Mouse (Mus musculus) heart, postnatal 0 days (tissue): ENCODE data around the gene Rmnd1. TPM values are rescaled to one million over a fixed set of nuclear protein-coding genes. Genes with fewer than 3 reads are reported as not detected.

Source experiments
- ATAC-seq: fragments of 200-750 bp; cut with Nextera tagmentation; 2 replicates; pipeline ENCODE4 v1.8.0; 2017; ENCODE audit warnings: low read depth, moderate number of reproducible peaks, moderate library complexity; ENCODE audit not compliant: insufficient read depth
- DNase-seq: peaks from one replicate; pipeline ENCODE4 v3.0.0-alpha.2; 2016; ENCODE audit warnings: low spot score
- H3K27ac ChIP-seq: fragments of 300-500 bp; sonication (generic); 2 replicates; pipeline ENCODE4 v1.5.1; 2014; ENCODE audit warnings: low read depth, mild to moderate bottlenecking
- H3K27me3 ChIP-seq: fragments of 300-500 bp; sonication (generic); 2 replicates; pipeline ENCODE4 v1.6.1; 2014; ENCODE audit warnings: low read length, mixed read lengths; ENCODE audit not compliant: control insufficient read depth, insufficient read depth
- H3K36me3 ChIP-seq: fragments of 300-500 bp; sonication (generic); replicated peaks from 2 replicates; pipeline ENCODE4 v1.6.1; 2014; ENCODE audit warnings: low read length, mixed read lengths; ENCODE audit not compliant: control insufficient read depth, insufficient read depth
- H3K4me1 ChIP-seq: fragments of 300-500 bp; sonication (generic); 2 replicates; pipeline ENCODE4 v1.6.1; 2014; ENCODE audit warnings: antibody characterized with exemption; ENCODE audit not compliant: control insufficient read depth, insufficient read depth
- H3K4me2 ChIP-seq: fragments of 300-500 bp; sonication (generic); 2 replicates; pipeline ENCODE4 v1.6.1; 2014; ENCODE audit warnings: low read depth, mild to moderate bottlenecking, low read length, moderate library complexity
- H3K4me3 ChIP-seq: fragments of 300-500 bp; sonication (generic); 2 replicates; pipeline ENCODE4 v1.5.1; 2014; ENCODE audit warnings: low read depth, low read length
- H3K9ac ChIP-seq: fragments of 300-500 bp; sonication (generic); replicated peaks from 2 replicates; pipeline ENCODE4 v1.6.1; 2014; ENCODE audit warnings: low read depth, low read length, mixed read lengths
- H3K9me3 ChIP-seq: fragments of 300-500 bp; sonication (generic); replicated peaks from 2 replicates; pipeline ENCODE4 v1.6.1; 2016; ENCODE audit warnings: low read length; ENCODE audit not compliant: control insufficient read depth
- CTCF ChIP-seq: IDR thresholded peaks from 2 replicates; pipeline ENCODE4 v1.5.1; 2016; ENCODE audit warnings: antibody characterized with exemption, control low read depth, low read depth
- EP300 ChIP-seq: IDR thresholded peaks from 2 replicates; pipeline ENCODE4 v1.6.1; 2016; ENCODE audit warnings: antibody characterized with exemption, low read depth
- WGBS: fragments of 180-500 bp; shearing (Covaris S2); extraction: QIAGEN DNeasy Blood & Tissue Kit; methylation state at CpG from one replicate; pipeline ENCODE4 v1.1.7; 2014; 5-methylcytosine and 5-hydroxymethylcytosine counted together
- polyA plus RNA-seq: library from polyadenylated mRNA; unstranded; fragments of >200 nt; fragmentation: Nextera tagmentation; extraction: Ambion mirVana; gene quantifications from 2 replicates; pipeline ENCODE4 v1.2.1, GENCODE M21; 2015
- total RNA-seq: library from RNA; depleted of rRNA; stranded (reverse); fragments of >200 nt; gene quantifications from 2 replicates; pipeline ENCODE4 v1.2.3, GENCODE M21; 2014; ENCODE audit warnings: low replicate concordance

The Rmnd1 gene
- total and polyA plus RNA-seq, 2 experiments from 2014 or later, result 76.1 to 172 TPM

GRCm38 (mm10) chr10:4432996-4433755, 988 bp upstream of the Rmnd1 start:
- Histone ChIP-seq H3K27ac (peak overlapping the region; percentile 89), H3K36me3 (peaks cover 13% of the 10 kb centered on the region; the same call in 1 of the 2 replicates), H3K4me1 (peaks cover 21% of the 10 kb centered on the region), H3K4me3 (peak overlapping the region; percentile 78), H3K9me3 (no peaks in the 10 kb centered on the region), H3K4me2 (peak overlapping the region; percentile 70), H3K9ac (peak overlapping the region; percentile 65), H3K27me3 (no peaks in the 10 kb centered on the region)
- TF ChIP-seq CTCF, result no peak
- no peak for TF ChIP-seq EP300
- ATAC-seq, result no peak
- WGBS, result 10% methylated on average over 19 of the region's 19 CpGs
- peak; percentile 30 for DNase-seq

GRCm38 (mm10) chr10:4431746-4432122, 454 bp downstream of the Rmnd1 start:
- no peaks in the 10 kb centered on the region for H3K27me3 ChIP-seq
- H3K4me2 ChIP-seq, result peak overlapping the region; percentile 83
- TF ChIP-seq CTCF (no peak), EP300 (no peak)
- peak overlapping the region; percentile 78 for H3K4me3 ChIP-seq
- peak overlapping the region; percentile 73 for H3K9ac ChIP-seq
- no peaks in the 10 kb centered on the region for H3K9me3 ChIP-seq
- WGBS, result 8% methylated on average over 5 of the region's 5 CpGs
- DNase-seq (no peak), ATAC-seq (no peak)
- H3K4me1 ChIP-seq, result peaks cover 21% of the 10 kb centered on the region
- peaks cover 16% of the 10 kb centered on the region for H3K36me3 ChIP-seq
- peak overlapping the region; percentile 73 for H3K27ac ChIP-seq

- no peak for TF ChIP-seq EP300
- 66% methylated on average over 3 of the region's 3 CpGs for WGBS
- DNase-seq, result peak; percentile 47
Measured at GRCm38 (mm10) chr10:4430826-4431225, 1.4 kb downstream of the Rmnd1 start.

GRCm38 (mm10) chr10:4430399-4430798, 1.8 kb downstream of the Rmnd1 start:
- peaks cover 21% of the 10 kb centered on the region for H3K4me1 ChIP-seq
- no peak overlapping the region; the same call in 1 of the 2 replicates for H3K4me3 ChIP-seq
- no peaks in the 10 kb centered on the region for H3K27me3 ChIP-seq
- H3K36me3 ChIP-seq, result peaks cover 30% of the 10 kb centered on the region
- peak overlapping the region; percentile 73; the same call in 1 of the 2 replicates for H3K27ac ChIP-seq
- ATAC-seq, result no peak
- no peak for DNase-seq
- H3K9me3 ChIP-seq, result no peaks in the 10 kb centered on the region
- WGBS, result 84% methylated on average over 8 of the region's 8 CpGs
- H3K4me2 ChIP-seq, result peak overlapping the region; percentile 83
- TF ChIP-seq EP300, result no peak
- no peak for TF ChIP-seq CTCF
- H3K9ac ChIP-seq, result no peak overlapping the region

More at GRCm38 (mm10) chr10:4430826-4431225, 1.4 kb downstream of the Rmnd1 start:
- peak overlapping the region; percentile 73; the same call in 1 of the 2 replicates for H3K9ac ChIP-seq
- peaks cover 25% of the 10 kb centered on the region for H3K36me3 ChIP-seq
- H3K27ac ChIP-seq, result peak overlapping the region; percentile 73
- no peaks in the 10 kb centered on the region for H3K27me3 ChIP-seq
- peak overlapping the region; percentile 78 for H3K4me3 ChIP-seq
- H3K4me1 ChIP-seq, result peaks cover 21% of the 10 kb centered on the region
- peak overlapping the region; percentile 83 for H3K4me2 ChIP-seq
- no peaks in the 10 kb centered on the region for H3K9me3 ChIP-seq
- no peak for ATAC-seq

GRCm38 (mm10) chr10:4425245-4425644, 6.9 kb downstream of the Rmnd1 start:
- Histone ChIP-seq H3K4me1 (peaks cover 6% of the 10 kb centered on the region), H3K9me3 (no peaks in the 10 kb centered on the region), H3K27ac (no peak overlapping the region), H3K4me3 (no peak overlapping the region), H3K9ac (no peak overlapping the region), H3K36me3 (peaks cover 81% of the 10 kb centered on the region), H3K27me3 (no peaks in the 10 kb centered on the region), H3K4me2 (no peak overlapping the region)
- TF ChIP-seq EP300 (no peak), CTCF (peak; percentile 17; the same call in 1 of the 2 replicates)
- 65% methylated on average over 8 of the region's 8 CpGs for WGBS
- DNase-seq (no peak), ATAC-seq (no peak)

GRCm38 (mm10) chr10:4407191-4407590, 25.0 kb downstream of the Rmnd1 start:
- no peak for DNase-seq
- no peaks in the 10 kb centered on the region for H3K27me3 ChIP-seq
- ATAC-seq, result no peak
- no peak overlapping the region for H3K27ac ChIP-seq
- peaks cover 69% of the 10 kb centered on the region for H3K36me3 ChIP-seq
- no peaks in the 10 kb centered on the region for H3K4me1 ChIP-seq
- TF ChIP-seq CTCF, result no peak
- TF ChIP-seq EP300, result no peak
- H3K4me3 ChIP-seq, result no peak overlapping the region
- H3K9me3 ChIP-seq, result no peaks in the 10 kb centered on the region
- no peak overlapping the region for H3K9ac ChIP-seq
- no peak overlapping the region for H3K4me2 ChIP-seq
- WGBS, result 88% methylated on average over 1 of the region's 1 CpGs
